In genomic region chr1:69138856-69139518, GRCm38 (mm10) we compare ENCODE assay signal across 9 mouse cellular contexts. TPM values are rescaled to one million over a fixed set of nuclear protein-coding genes. Genes with fewer than 3 reads are reported as not detected.
DNase-seq lines count a peak whose midpoint lies in the region; ATAC-seq lines count a peak whose summit lies in the region.
"Had no signal": no experiment of that assay in that cellular context is flagged by ENCODE, and none has a peak within 500 bp of the region (broad histone marks: within the 10 kb centered on the region; RNA-seq: fewer than 3 reads in every experiment).

No protein-coding gene starts in this region.

- no peak overlapping the region for H3K27ac ChIP-seq in hindbrain, embryonic 10.5 days
- H3K27ac ChIP-seq in hindbrain, embryonic 16.5 days (ENCODE audit: low read depth, low read length) = no peak overlapping the region

- H3K4me2 ChIP-seq in hindbrain, embryonic 16.5 days (ENCODE audit: low read length) = no peak overlapping the region

- no peaks in the 10 kb centered on the region for H3K27me3 ChIP-seq in hindbrain, embryonic 10.5 days (ENCODE audit: insufficient read depth, poor library complexity, severe bottlenecking)
- no peaks in the 10 kb centered on the region for H3K27me3 ChIP-seq in hindbrain, embryonic 16.5 days (replicated peaks; ENCODE audit: control insufficient read depth, insufficient read depth, low read length)

- H3K4me3 ChIP-seq in hindbrain, embryonic 10.5 days = no peak overlapping the region
- no peak overlapping the region for H3K4me3 ChIP-seq in hindbrain, embryonic 16.5 days (ENCODE audit: low read length)

- no peak overlapping the region for H3K9ac ChIP-seq in hindbrain, embryonic 16.5 days (ENCODE audit: low read depth, low read length)

- no peaks in the 10 kb centered on the region for H3K4me1 ChIP-seq in hindbrain, embryonic 10.5 days (replicated peaks)
- no peaks in the 10 kb centered on the region for H3K4me1 ChIP-seq in hindbrain, embryonic 16.5 days (ENCODE audit: control insufficient read depth, insufficient read depth, low read depth, low read length)

- H3K36me3 ChIP-seq in hindbrain, embryonic 10.5 days = no peaks in the 10 kb centered on the region
- H3K36me3 ChIP-seq in hindbrain, embryonic 16.5 days (ENCODE audit: control insufficient read depth, insufficient read depth, low read length) = no peaks in the 10 kb centered on the region

- peak; percentile 43 for DNase-seq in hindbrain, embryonic 10.5 days (ENCODE audit: low spot score)
- DNase-seq in NIH3T3 (ENCODE audit: low read depth) = peak; percentile 85
- peak; percentile 67 for DNase-seq in cerebellum, adult 9-10 months
- peak; percentile 20 to 70 for DNase-seq in frontal cortex, postnatal 36 days (ENCODE audit: low spot score in 2 of 2)
- peak; percentile 56 to 70 for DNase-seq in layer of hippocampus, postnatal 10 days (ENCODE audit: low spot score in 2 of 2)
- peak; percentile 81 for DNase-seq in mesoderm, embryonic 11.5 days (ENCODE audit: low read depth, low spot score)
- peak; percentile 43 for DNase-seq in thymus, postnatal 4 days

- WGBS in hindbrain, embryonic 10.5 days = 38% methylated on average over 4 of the region's 4 CpGs
- 42% methylated on average over 4 of the region's 4 CpGs for WGBS in hindbrain, embryonic 16.5 days

- no peak for ATAC-seq in hindbrain, embryonic 16.5 days

- no peaks in the 10 kb centered on the region for H3K9me3 ChIP-seq in hindbrain, embryonic 10.5 days
- H3K9me3 ChIP-seq in hindbrain, embryonic 16.5 days (ENCODE audit: control insufficient read depth, low read length) = no peaks in the 10 kb centered on the region

RNA-seq across cellular contexts. Expression of gene Erbb4, which starts 31.1 kb away (rescaled TPM):
- 2.3 and 3.8 TPM in 2 replicates for polyA plus RNA-seq in hindbrain, embryonic 10.5 days (2016; fragmentation: Nextera tagmentation; extraction: Ambion mirVana)
- 12.4 and 14.7 TPM in 2 replicates for polyA plus RNA-seq in hindbrain, embryonic 16.5 days (2015; fragmentation: Nextera tagmentation; extraction: Ambion mirVana)
- total RNA-seq in layer of hippocampus, postnatal 10 days (2021) = 10 to 100 TPM; 41.0 to 42.0 TPM
- polyA plus RNA-seq: liver, embryonic 16.5 days had no signal
